Mouse (Mus musculus) heart, adult 9 months (tissue): Measurements from ENCODE around the gene Raet1e.
"Not testable (repeated sequence)": the region's sequence is repeated elsewhere in the genome, so short reads cannot be mapped to it uniquely, and the experiment has no call there.

Source experiments
- DNase-seq, 2 experiments: peaks; one replicate each; pipeline ENCODE4 v3.0.0; 2022; ENCODE audit warnings: low spot score in 2 of 2

The Raet1e gene

GRCm38 (mm10) chr10:22158310-22158999, at the start of gene Raet1e, which contains the start of gene H60b:
Gene Raet1e, plus strand, starts transcription at chr10:22158569.
Gene H60b, plus strand, starts transcription at chr10:22158586.
- peak; percentile 28 to 29 for DNase-seq

- peak; percentile 49 to 71 for DNase-seq
Measured at GRCm38 (mm10) chr10:22140665-22141280, 17.6 kb upstream of the Raet1e start.

GRCm38 (mm10) chr10:22142194-22142593, 16.2 kb upstream of the Raet1e start:
- DNase-seq, result peak; percentile 24 to 36

GRCm38 (mm10) chr10:22142926-22143325, 15.4 kb upstream of the Raet1e start:
- DNase-seq, result no peak

- peak; percentile 74 to 79 for DNase-seq
Measured at GRCm38 (mm10) chr10:22148441-22149072, 9.8 kb upstream of the Raet1e start.

- peak in 1 of 2 experiments; percentile 20 for DNase-seq
Measured at GRCm38 (mm10) chr10:22149073-22149690, 9.2 kb upstream of the Raet1e start, which contains the start of gene E030030I06Rik. Gene E030030I06Rik, minus strand, starts transcription at chr10:22149270.

- DNase-seq, result no peak
Measured at GRCm38 (mm10) chr10:22149691-22150465, 8.5 kb upstream of the Raet1e start.

GRCm38 (mm10) chr10:22150593-22150992, 7.8 kb upstream of the Raet1e start:
- DNase-seq, result no peak

- not testable (repeated sequence) for DNase-seq
Measured at GRCm38 (mm10) chr10:22151056-22151862, 7.1 kb upstream of the Raet1e start.

GRCm38 (mm10) chr10:22151863-22152640, 6.3 kb upstream of the Raet1e start:
- not testable (repeated sequence) for DNase-seq

- not testable (repeated sequence) for DNase-seq
Measured at GRCm38 (mm10) chr10:22153147-22153690, 5.2 kb upstream of the Raet1e start.

- not testable (repeated sequence) for DNase-seq
Measured at GRCm38 (mm10) chr10:22154127-22154526, 4.2 kb upstream of the Raet1e start.

GRCm38 (mm10) chr10:22154871-22155799, 3.2 kb upstream of the Raet1e start:
- no peak for DNase-seq

GRCm38 (mm10) chr10:22159131-22159561, 777 bp downstream of the Raet1e start:
- DNase-seq, result no peak

- no peak for DNase-seq
Measured at GRCm38 (mm10) chr10:22159581-22160140, 1.3 kb downstream of the Raet1e start.

GRCm38 (mm10) chr10:22163279-22163678, 4.9 kb downstream of the Raet1e start:
- not testable (repeated sequence) for DNase-seq

GRCm38 (mm10) chr10:22163705-22164583, 5.6 kb downstream of the Raet1e start:
- peak; percentile 47 to 65 for DNase-seq
